Mouse (Mus musculus) liver, adult 2 months (tissue): ENCODE measurements around the gene Nepn.
"Not testable (repeated sequence)": the region's sequence is repeated elsewhere in the genome, so short reads cannot be mapped to it uniquely, and the experiment has no call there.

Experiments used
- CTCF ChIP-seq: fragments of 200-500 bp; IDR thresholded peaks from 2 replicates; pipeline ENCODE4 v1.5.1; 2011; ENCODE audit warnings: low read depth, low read length, control low read depth
- POLR2A ChIP-seq: fragments of 200-500 bp; IDR thresholded peaks from 2 replicates; pipeline ENCODE4 v1.6.1; 2011; ENCODE audit warnings: low read length, control low read depth; ENCODE audit not compliant: insufficient read depth; ENCODE audit errors: extremely low read depth

GRCm38 (mm10) chr10:52343324-52343723 is 45.4 kb upstream of the Nepn start:
- TF ChIP-seq POLR2A, CTCF: not testable (repeated sequence)
